Mouse (Mus musculus) midbrain, embryonic 14.5 days (tissue): Measurements from ENCODE around the gene Adipoq. TPM values are rescaled to one million over a fixed set of nuclear protein-coding genes. Genes with fewer than 3 reads are reported as not detected.

Experiments
- ATAC-seq: fragments of 200-750 bp; cut with Nextera tagmentation; 2 replicates; pipeline ENCODE4 v1.8.0; 2017; ENCODE audit warnings: moderate number of reproducible peaks, moderate library complexity; ENCODE audit not compliant: low FRiP score, low TSS enrichment
- DNase-seq: peaks from one replicate; pipeline ENCODE4 v3.0.0-alpha.2; 2015
- H3K27ac ChIP-seq: fragments of 300-500 bp; sonication (generic); replicated peaks from 2 replicates; pipeline ENCODE4 v1.5.1; 2014; ENCODE audit warnings: mild to moderate bottlenecking, low read depth, low read length, moderate library complexity
- H3K27me3 ChIP-seq: fragments of 300-500 bp; sonication (generic); 2 replicates; pipeline ENCODE4 v1.6.1; 2014; ENCODE audit warnings: low read length, control low read depth, mixed read lengths; ENCODE audit not compliant: control insufficient read depth, insufficient read depth
- H3K36me3 ChIP-seq: fragments of 300-500 bp; sonication (generic); 2 replicates; pipeline ENCODE4 v1.6.1; 2014; ENCODE audit warnings: low read length, control low read depth; ENCODE audit not compliant: control insufficient read depth, insufficient read depth
- H3K4me1 ChIP-seq: fragments of 300-500 bp; sonication (generic); 2 replicates; pipeline ENCODE4 v1.6.1; 2014; ENCODE audit warnings: mild to moderate bottlenecking, antibody characterized with exemption, low read length, control low read depth; ENCODE audit not compliant: control insufficient read depth, insufficient read depth
- H3K4me2 ChIP-seq: fragments of 300-500 bp; sonication (generic); 2 replicates; pipeline ENCODE4 v1.6.1; 2014; ENCODE audit warnings: mild to moderate bottlenecking, low read length, moderate library complexity
- H3K4me3 ChIP-seq: fragments of 300-500 bp; sonication (generic); replicated peaks from 2 replicates; pipeline ENCODE4 v1.5.1; 2014; ENCODE audit warnings: low read depth, low read length
- H3K9ac ChIP-seq: fragments of 300-500 bp; sonication (generic); replicated peaks from 2 replicates; pipeline ENCODE4 v1.6.1; 2014; ENCODE audit warnings: mild to moderate bottlenecking, low read length, moderate library complexity
- H3K9me3 ChIP-seq: fragments of 300-500 bp; sonication (generic); 2 replicates; pipeline ENCODE4 v1.6.1; 2016; ENCODE audit warnings: low read length, control low read depth, mixed read lengths; ENCODE audit not compliant: control insufficient read depth
- WGBS: fragments of 180-500 bp; shearing (Covaris S2); extraction: QIAGEN DNeasy Blood & Tissue Kit; methylation state at CpG from one replicate; pipeline ENCODE4 v1.1.7; 2014; 5-methylcytosine and 5-hydroxymethylcytosine counted together
- polyA plus RNA-seq: library from polyadenylated mRNA; unstranded; fragments of >200 nt; fragmentation: Nextera tagmentation; extraction: Ambion mirVana; gene quantifications from 2 replicates; pipeline ENCODE4 v1.2.1, GENCODE M21; 2014

Adipoq gene
- polyA plus RNA-seq, 1 experiment from 2014 or later, result not detected

GRCm38 (mm10) chr16:23112861-23113435 is 33.4 kb upstream of the Adipoq start:
- DNase-seq (no peak), ATAC-seq (no peak)
- H3K9me3 ChIP-seq, result no peaks in the 10 kb centered on the region
- no peak overlapping the region for H3K9ac ChIP-seq
- H3K36me3 ChIP-seq, result peaks cover 78% of the 10 kb centered on the region
- WGBS, result 55% methylated on average over 9 of the region's 9 CpGs
- H3K27me3 ChIP-seq, result no peaks in the 10 kb centered on the region
- H3K4me2 ChIP-seq, result no peak overlapping the region
- H3K4me3 ChIP-seq, result no peak overlapping the region
- H3K4me1 ChIP-seq, result peaks cover 19% of the 10 kb centered on the region
- H3K27ac ChIP-seq, result no peak overlapping the region

DNA sequence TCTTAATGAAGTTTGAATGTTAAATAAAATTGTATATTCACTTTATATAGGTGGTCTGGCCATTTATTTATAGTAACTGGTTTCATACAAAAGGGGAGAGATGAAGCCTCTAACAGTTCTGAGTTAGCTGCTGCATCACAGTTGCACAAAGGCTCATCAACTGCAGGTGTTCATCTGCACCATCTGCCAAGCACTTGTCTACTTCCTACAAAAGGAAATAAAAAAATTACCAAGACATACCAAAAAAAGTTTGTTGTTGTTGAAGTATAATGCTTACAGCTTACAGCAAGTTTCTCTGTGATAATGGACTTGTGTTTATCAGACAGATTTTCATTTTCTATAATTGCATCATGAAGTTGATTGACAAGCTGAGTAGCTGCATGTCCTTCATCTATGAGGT is 32.4 kb upstream of the Adipoq start:
- Histone ChIP-seq H3K4me2 (no peak overlapping the region), H3K4me1 (peaks cover 18% of the 10 kb centered on the region), H3K27ac (no peak overlapping the region), H3K9ac (no peak overlapping the region), H3K36me3 (peaks cover 76% of the 10 kb centered on the region), H3K27me3 (no peaks in the 10 kb centered on the region), H3K4me3 (no peak overlapping the region), H3K9me3 (no peaks in the 10 kb centered on the region)
- ATAC-seq, result no peak
- no peak for DNase-seq

DNA sequence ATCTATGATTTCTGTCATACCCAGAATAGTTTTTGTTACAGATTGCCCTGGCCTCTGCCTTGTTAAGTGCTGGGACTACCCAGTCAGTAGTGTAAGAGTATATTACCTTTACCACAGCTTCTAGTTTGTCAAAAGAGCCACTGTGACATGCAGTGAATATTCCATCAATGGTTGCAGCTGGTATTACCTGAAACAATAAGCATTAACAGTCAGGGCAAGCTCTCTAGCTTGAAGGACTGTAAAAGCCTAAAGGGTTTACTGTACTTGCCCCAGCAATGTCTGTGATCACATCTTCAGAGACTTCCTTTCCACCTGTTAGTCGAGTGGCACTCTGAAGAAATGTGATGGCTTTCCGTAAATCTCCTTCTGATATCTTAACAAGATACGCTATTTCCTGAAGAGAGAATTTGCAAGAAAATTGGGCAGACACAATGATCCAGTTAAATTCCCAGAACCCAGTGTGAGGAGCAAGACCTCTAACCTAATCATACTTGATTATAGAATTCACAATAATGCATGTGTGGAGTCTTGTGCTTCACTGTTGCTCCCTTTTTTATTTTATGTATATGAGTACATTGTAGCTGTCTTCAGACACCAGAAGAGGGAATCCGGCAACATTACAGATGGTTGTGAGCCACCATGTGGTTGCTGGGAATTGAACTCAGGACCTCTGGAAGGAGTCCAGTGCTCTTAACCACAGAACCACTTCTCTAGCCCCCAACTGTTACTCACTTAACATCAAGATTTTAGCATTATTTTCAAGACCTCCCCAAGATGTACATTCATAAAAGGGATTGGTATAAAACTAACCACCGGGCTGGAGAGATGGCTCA is 31.8 kb upstream of the Adipoq start:
- H3K4me2 ChIP-seq, result no peak overlapping the region
- H3K36me3 ChIP-seq, result peaks cover 75% of the 10 kb centered on the region
- ATAC-seq (no peak), DNase-seq (no peak)
- no peaks in the 10 kb centered on the region for H3K9me3 ChIP-seq
- H3K27me3 ChIP-seq, result no peaks in the 10 kb centered on the region
- no peak overlapping the region for H3K27ac ChIP-seq
- no peak overlapping the region for H3K4me3 ChIP-seq
- peaks cover 12% of the 10 kb centered on the region for H3K4me1 ChIP-seq
- no peak overlapping the region for H3K9ac ChIP-seq
- 68% methylated on average over 5 of the region's 5 CpGs for WGBS

GRCm38 (mm10) chr16:23115486-23115885 is 30.9 kb upstream of the Adipoq start:
- no peak overlapping the region for H3K9ac ChIP-seq
- H3K36me3 ChIP-seq, result peaks cover 66% of the 10 kb centered on the region
- ATAC-seq, result no peak
- H3K27me3 ChIP-seq, result no peaks in the 10 kb centered on the region
- no peak overlapping the region for H3K4me3 ChIP-seq
- H3K4me1 ChIP-seq, result 0 out of 2 replicates have a peak, but pooled peaks cover 3% of the 10 kb centered on the region
- DNase-seq, result no peak
- H3K4me2 ChIP-seq, result no peak overlapping the region
- 84% methylated on average over 3 of the region's 3 CpGs for WGBS
- no peaks in the 10 kb centered on the region for H3K9me3 ChIP-seq
- H3K27ac ChIP-seq, result no peak overlapping the region

DNA sequence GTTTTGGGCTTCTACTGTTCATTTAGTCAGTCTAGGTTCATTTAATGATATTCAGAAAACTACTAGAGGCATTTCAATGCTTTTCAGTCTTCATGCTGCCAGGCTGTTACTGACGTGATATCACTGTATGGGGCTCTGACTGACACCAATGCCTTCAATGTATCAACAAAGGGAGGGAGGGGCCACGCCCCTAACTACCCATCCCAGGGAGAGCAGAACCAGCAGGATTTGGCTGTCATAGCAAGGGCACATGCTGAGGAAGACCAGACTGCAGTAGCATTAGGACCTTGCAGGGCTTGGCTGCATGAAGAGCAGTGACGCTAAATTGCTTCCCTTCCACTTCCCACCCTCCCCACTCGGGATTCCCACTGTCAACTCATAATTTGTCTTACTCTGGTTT is 29.2 kb upstream of the Adipoq start:
- Histone ChIP-seq H3K36me3 (peaks cover 60% of the 10 kb centered on the region), H3K27me3 (no peaks in the 10 kb centered on the region), H3K27ac (no peak overlapping the region), H3K9ac (no peak overlapping the region), H3K4me1 (no peaks in the 10 kb centered on the region), H3K9me3 (no peaks in the 10 kb centered on the region), H3K4me3 (no peak overlapping the region), H3K4me2 (no peak overlapping the region)
- ATAC-seq (no peak), DNase-seq (no peak)
- WGBS, result 61% methylated on average over 4 of the region's 4 CpGs

GRCm38 (mm10) chr16:23122446-23122845 is 23.9 kb upstream of the Adipoq start:
- ATAC-seq (no peak), DNase-seq (no peak)
- WGBS, result 94% methylated on average over 3 of the region's 3 CpGs

GRCm38 (mm10) chr16:23123104-23123503 is 23.2 kb upstream of the Adipoq start:
- H3K4me1 ChIP-seq, result 0 out of 2 replicates have a peak, but pooled peaks cover 3% of the 10 kb centered on the region
- no peaks in the 10 kb centered on the region for H3K9me3 ChIP-seq
- ATAC-seq, result no peak
- H3K27ac ChIP-seq, result no peak overlapping the region
- no peak overlapping the region for H3K4me3 ChIP-seq
- no peaks in the 10 kb centered on the region for H3K27me3 ChIP-seq
- H3K36me3 ChIP-seq, result peaks cover 26% of the 10 kb centered on the region
- no peak overlapping the region for H3K4me2 ChIP-seq
- DNase-seq, result no peak
- H3K9ac ChIP-seq, result no peak overlapping the region
- WGBS, result 96% methylated on average over 4 of the region's 4 CpGs

More at GRCm38 (mm10) chr16:23122446-23122845, 23.9 kb upstream of the Adipoq start:
- no peak overlapping the region for H3K27ac ChIP-seq
- H3K27me3 ChIP-seq, result no peaks in the 10 kb centered on the region
- peaks cover 28% of the 10 kb centered on the region for H3K36me3 ChIP-seq
- no peak overlapping the region for H3K4me3 ChIP-seq
- H3K4me1 ChIP-seq, result 0 out of 2 replicates have a peak, but pooled peaks cover 3% of the 10 kb centered on the region
- H3K9ac ChIP-seq, result no peak overlapping the region
- H3K4me2 ChIP-seq, result no peak overlapping the region
- H3K9me3 ChIP-seq, result no peaks in the 10 kb centered on the region

DNA sequence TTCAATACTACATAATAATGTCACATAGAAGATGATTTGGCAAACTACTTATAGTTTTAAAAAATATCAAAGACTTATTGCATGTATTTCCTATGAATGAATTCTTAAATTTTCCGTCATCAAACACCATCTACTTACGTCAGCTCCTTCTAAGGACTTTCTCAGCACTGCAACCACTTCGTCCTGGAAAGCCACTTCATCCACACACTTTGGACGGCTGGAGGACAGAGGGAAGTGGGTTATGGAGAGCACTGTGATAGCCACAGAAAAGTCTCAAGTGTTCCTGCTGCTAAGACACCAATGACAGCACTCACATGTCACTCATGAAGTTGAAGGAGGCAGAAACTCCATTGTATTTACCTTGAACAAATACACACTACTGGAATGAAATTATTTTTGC is 21.9 kb upstream of the Adipoq start:
- no peak for DNase-seq
- Histone ChIP-seq H3K36me3 (peaks cover 20% of the 10 kb centered on the region), H3K27me3 (no peaks in the 10 kb centered on the region), H3K9ac (no peak overlapping the region), H3K4me1 (peaks cover 10% of the 10 kb centered on the region), H3K27ac (no peak overlapping the region), H3K4me2 (no peak overlapping the region), H3K9me3 (no peaks in the 10 kb centered on the region), H3K4me3 (no peak overlapping the region)
- ATAC-seq, result no peak
- whole genome bisulfite sequencing, result 93% methylated on average over 4 of the region's 4 CpGs

DNA sequence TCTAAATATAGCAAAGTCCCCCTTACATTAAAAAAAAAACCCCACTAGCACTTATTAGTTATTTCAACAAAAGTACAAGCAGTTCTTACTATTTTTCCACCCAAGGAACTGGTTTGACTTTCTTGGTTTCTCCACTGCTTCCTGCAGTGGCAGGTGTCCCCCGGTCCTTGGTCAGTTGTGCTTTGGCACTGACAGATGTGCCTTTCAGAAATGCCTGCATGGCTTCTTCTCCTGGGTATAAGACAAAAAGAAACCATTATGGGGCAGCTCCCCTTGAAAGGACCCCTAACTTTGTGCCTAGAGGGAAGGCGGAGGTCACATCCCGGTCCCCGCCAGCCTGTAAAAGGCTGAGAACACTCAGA is 19.0 kb upstream of the Adipoq start:
- 1% methylated on average over 4 of the region's 4 CpGs for WGBS
- H3K9me3 ChIP-seq, result no peaks in the 10 kb centered on the region
- H3K27ac ChIP-seq, result peak overlapping the region; percentile 98
- H3K36me3 ChIP-seq, result peaks cover 10% of the 10 kb centered on the region; the same call in 1 of the 2 replicates
- peak overlapping the region; percentile 86 for H3K4me2 ChIP-seq
- peak overlapping the region; percentile 75 for H3K4me3 ChIP-seq
- no peak for ATAC-seq
- no peak for DNase-seq
- peak overlapping the region; percentile 91 for H3K9ac ChIP-seq
- H3K4me1 ChIP-seq, result peaks cover 10% of the 10 kb centered on the region
- H3K27me3 ChIP-seq, result no peaks in the 10 kb centered on the region
